Comparison of ENCODE assay signal across 19 mouse cellular contexts in genomic region chr4:126990553-126990952, GRCm38 (mm10).
"Had no signal": no experiment of that assay in that cellular context is flagged by ENCODE, and none has a peak within 500 bp of the region (broad histone marks: within the 10 kb centered on the region; RNA-seq: fewer than 3 reads in every experiment).

No protein-coding gene starts in this region.

- H3K27me3 ChIP-seq: midbrain, embryonic 12.5 days; neural tube, embryonic 13.5 days; neural tube, embryonic 15.5 days had no signal

- H3K27ac ChIP-seq: midbrain, embryonic 10.5 days; midbrain, embryonic 12.5 days; neural tube, embryonic 13.5 days; neural tube, embryonic 15.5 days had no signal

- H3K36me3 ChIP-seq: midbrain, embryonic 10.5 days; midbrain, embryonic 12.5 days; neural tube, embryonic 13.5 days; neural tube, embryonic 15.5 days had no signal

- DNase-seq: lung, adult 18-20 months; lung, embryonic 14.5 days; lung, postnatal 10 days; lung, postnatal 4 days; midbrain, embryonic 14.5 days; retina, postnatal 1 day; right cerebral cortex, adult 18-20 months; right cerebral cortex, postnatal 25 days; right cerebral cortex, postnatal 4 days; spleen, adult 18-20 months; thymus, adult 18-20 months; thymus, postnatal 14 days; thymus, postnatal 36 days had no signal

- ATAC-seq: midbrain, embryonic 16.5 days had no signal

- H3K4me2 ChIP-seq: lung, embryonic 14.5 days; midbrain, embryonic 12.5 days; neural tube, embryonic 13.5 days; neural tube, embryonic 15.5 days had no signal

- H3K9ac ChIP-seq: lung, embryonic 14.5 days; midbrain, embryonic 12.5 days; neural tube, embryonic 13.5 days; neural tube, embryonic 15.5 days had no signal

- H3K4me3 ChIP-seq: midbrain, embryonic 10.5 days; midbrain, embryonic 12.5 days; myocyte; neural tube, embryonic 13.5 days; neural tube, embryonic 15.5 days had no signal

- H3K9me3 ChIP-seq: midbrain, embryonic 10.5 days; midbrain, embryonic 12.5 days; neural tube, embryonic 13.5 days; neural tube, embryonic 15.5 days had no signal

- H3K4me1 ChIP-seq: midbrain, embryonic 10.5 days; midbrain, embryonic 12.5 days; neural tube, embryonic 13.5 days; neural tube, embryonic 15.5 days had no signal
